Mouse (Mus musculus) forebrain, embryonic 15.5 days (tissue): ENCODE data around the gene Lsm10. TPM values are rescaled to one million over a fixed set of nuclear protein-coding genes. Genes with fewer than 3 reads are reported as not detected.
A peak's percentile ranks its signal among the peaks of the same experiment; 100 is the strongest.
"Not testable (repeated sequence)": the region's sequence is repeated elsewhere in the genome, so short reads cannot be mapped to it uniquely, and the experiment has no call there.

Experiments used
- ATAC-seq: fragments of 200-750 bp; cut with Nextera tagmentation; replicated peaks from 2 replicates; pipeline ENCODE4 v1.8.0; 2017; ENCODE audit warnings: mild to moderate bottlenecking, moderate TSS enrichment, moderate library complexity
- H3K27ac ChIP-seq: fragments of 300-500 bp; sonication (generic); replicated peaks from 2 replicates; pipeline ENCODE4 v1.5.1; 2015; ENCODE audit warnings: mild to moderate bottlenecking, inconsistent platforms
- H3K27me3 ChIP-seq: fragments of 300-500 bp; sonication (generic); 2 replicates; pipeline ENCODE4 v1.6.1; 2015; ENCODE audit warnings: inconsistent platforms
- H3K36me3 ChIP-seq: fragments of 300-500 bp; sonication (generic); 2 replicates; pipeline ENCODE4 v1.6.1; 2015; ENCODE audit warnings: mild to moderate bottlenecking, inconsistent platforms
- H3K4me1 ChIP-seq: fragments of 300-500 bp; sonication (generic); 2 replicates; pipeline ENCODE4 v1.6.1; 2015; ENCODE audit warnings: inconsistent platforms
- H3K4me2 ChIP-seq: fragments of 300-500 bp; sonication (generic); replicated peaks from 2 replicates; pipeline ENCODE4 v1.6.1; 2015; ENCODE audit warnings: mild to moderate bottlenecking, inconsistent platforms
- H3K4me3 ChIP-seq: fragments of 300-500 bp; sonication (generic); 2 replicates; pipeline ENCODE4 v1.5.1; 2015; ENCODE audit warnings: mild to moderate bottlenecking, inconsistent platforms
- H3K9ac ChIP-seq: fragments of 300-500 bp; sonication (generic); replicated peaks from 2 replicates; pipeline ENCODE4 v1.6.1; 2015; ENCODE audit warnings: mild to moderate bottlenecking, inconsistent platforms
- H3K9me3 ChIP-seq: fragments of 300-500 bp; sonication (generic); 2 replicates; pipeline ENCODE4 v1.6.1; 2016; ENCODE audit warnings: inconsistent platforms
- WGBS: fragments of 180-500 bp; shearing (Covaris S2); methylation state at CpG from one replicate; pipeline ENCODE4 v1.1.7; 2015; ENCODE audit warnings: mixed read lengths; 5-methylcytosine and 5-hydroxymethylcytosine counted together
- polyA plus RNA-seq: library from polyadenylated mRNA; unstranded; fragments of >200 nt; fragmentation: Nextera tagmentation; extraction: Ambion mirVana; gene quantifications from 2 replicates; pipeline ENCODE4 v1.2.1, GENCODE M21; 2015

Gene Lsm10
- polyA plus RNA-seq, 1 experiment from 2014 or later = 58.9 TPM

DNA sequence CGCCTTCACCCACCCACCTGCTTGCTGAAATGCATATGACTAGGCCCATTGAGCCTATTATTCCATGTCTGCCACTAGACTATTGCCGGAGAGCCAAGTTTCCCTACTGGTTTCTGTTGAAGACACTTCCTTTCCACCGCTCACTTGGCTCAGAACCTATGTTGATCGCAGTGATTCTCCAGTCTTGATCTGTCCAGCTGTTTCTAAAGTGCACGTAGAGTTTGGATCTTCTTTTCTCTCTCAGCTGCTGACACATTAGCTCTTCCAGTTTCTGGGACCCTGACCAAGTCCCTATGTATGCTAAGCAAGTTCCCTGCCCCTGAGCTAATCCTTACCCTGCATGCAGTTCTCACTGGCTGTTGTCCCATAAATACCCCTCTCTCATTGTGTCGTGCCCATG lies 18.6 kb upstream of the Lsm10 start:
- no peaks in the 10 kb centered on the region for H3K9me3 ChIP-seq
- no peak for ATAC-seq
- H3K9ac ChIP-seq = no peak overlapping the region
- no peak overlapping the region for H3K27ac ChIP-seq
- no peaks in the 10 kb centered on the region for H3K27me3 ChIP-seq
- no peak overlapping the region for H3K4me2 ChIP-seq
- WGBS = 83% methylated on average over 6 of the region's 6 CpGs
- no peak overlapping the region for H3K4me3 ChIP-seq
- H3K36me3 ChIP-seq = peaks cover 3% of the 10 kb centered on the region; the same call in 1 of the 2 replicates
- H3K4me1 ChIP-seq = no peaks in the 10 kb centered on the region

DNA sequence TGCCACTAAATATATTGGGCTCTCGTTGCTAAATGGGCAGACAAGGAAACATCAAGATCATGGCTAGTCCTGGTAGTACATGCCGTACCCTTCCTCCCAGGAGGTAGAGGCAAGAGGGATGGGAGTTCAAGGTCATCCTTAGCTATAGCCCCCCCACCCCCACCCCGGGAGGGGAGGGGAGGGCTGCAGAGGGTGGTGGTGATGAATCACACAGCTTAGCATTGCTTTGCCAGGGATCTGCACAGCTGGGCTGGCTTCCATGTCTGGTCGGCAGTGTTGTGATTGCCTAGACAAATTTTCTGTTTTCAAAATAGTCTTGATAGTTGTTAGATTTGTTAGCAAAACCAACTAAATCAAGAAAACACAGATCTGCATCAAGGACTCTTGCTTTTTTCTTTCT lies 17.2 kb upstream of the Lsm10 start:
- Histone ChIP-seq H3K27ac (no peak overlapping the region), H3K9ac (no peak overlapping the region), H3K4me3 (no peak overlapping the region), H3K4me1 (no peaks in the 10 kb centered on the region), H3K9me3 (no peaks in the 10 kb centered on the region), H3K36me3 (peaks cover 3% of the 10 kb centered on the region; the same call in 1 of the 2 replicates), H3K4me2 (no peak overlapping the region), H3K27me3 (no peaks in the 10 kb centered on the region)
- WGBS = 83% methylated on average over 4 of the region's 4 CpGs
- ATAC-seq = no peak

DNA sequence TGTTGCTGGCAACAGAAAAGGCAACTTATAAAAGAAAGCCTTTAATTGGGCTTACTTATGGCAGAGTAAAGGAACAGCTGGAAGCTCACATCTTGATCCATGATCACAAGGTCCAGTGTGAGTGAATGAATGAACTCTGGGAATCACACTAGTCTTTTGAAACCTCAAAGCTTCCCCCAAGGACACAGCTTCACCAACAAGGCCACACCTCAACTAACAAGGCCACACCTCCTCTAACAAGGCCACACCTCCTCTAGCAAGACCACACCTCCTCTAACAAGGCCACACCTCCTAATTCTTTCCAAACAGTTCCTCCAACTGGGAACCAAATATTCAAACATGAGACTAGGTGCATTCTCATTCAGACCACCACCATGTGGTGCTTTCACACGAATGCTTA lies 14.8 kb upstream of the Lsm10 start:
- no peak for ATAC-seq
- Histone ChIP-seq H3K27ac (no peak overlapping the region), H3K4me3 (no peak overlapping the region), H3K4me1 (no peaks in the 10 kb centered on the region; the same call in 1 of the 2 replicates), H3K4me2 (no peak overlapping the region), H3K9me3 (no peaks in the 10 kb centered on the region), H3K27me3 (no peaks in the 10 kb centered on the region), H3K36me3 (no peaks in the 10 kb centered on the region), H3K9ac (no peak overlapping the region)
- WGBS = 95% methylated on average over 1 of the region's 1 CpGs

DNA sequence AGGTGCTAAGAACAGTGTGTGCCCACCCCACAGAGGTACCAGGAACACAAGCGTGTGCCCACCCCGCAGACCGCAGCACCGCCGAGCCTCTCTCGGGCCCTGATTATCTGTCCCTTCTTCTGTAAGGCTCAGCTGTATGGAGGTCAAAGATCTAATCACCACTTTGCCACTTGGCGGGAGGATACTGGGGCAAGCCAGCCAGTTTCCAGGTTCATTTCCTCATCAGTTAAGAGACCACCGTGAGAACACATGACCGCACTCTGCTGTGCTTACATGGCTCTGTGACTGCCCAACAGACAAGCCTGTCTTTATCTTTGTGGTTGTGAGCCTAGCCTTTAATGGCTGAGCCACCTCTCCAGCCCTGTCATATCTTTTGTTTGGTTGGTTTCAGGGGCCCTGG lies 13.4 kb upstream of the Lsm10 start:
- Histone ChIP-seq H3K36me3 (no peaks in the 10 kb centered on the region; the same call in 1 of the 2 replicates), H3K27me3 (no peaks in the 10 kb centered on the region), H3K9me3 (no peaks in the 10 kb centered on the region), H3K4me1 (no peaks in the 10 kb centered on the region; the same call in 1 of the 2 replicates), H3K27ac (no peak overlapping the region), H3K9ac (no peak overlapping the region), H3K4me3 (no peak overlapping the region), H3K4me2 (no peak overlapping the region)
- no peak for ATAC-seq
- 95% methylated on average over 9 of the region's 9 CpGs for WGBS

DNA sequence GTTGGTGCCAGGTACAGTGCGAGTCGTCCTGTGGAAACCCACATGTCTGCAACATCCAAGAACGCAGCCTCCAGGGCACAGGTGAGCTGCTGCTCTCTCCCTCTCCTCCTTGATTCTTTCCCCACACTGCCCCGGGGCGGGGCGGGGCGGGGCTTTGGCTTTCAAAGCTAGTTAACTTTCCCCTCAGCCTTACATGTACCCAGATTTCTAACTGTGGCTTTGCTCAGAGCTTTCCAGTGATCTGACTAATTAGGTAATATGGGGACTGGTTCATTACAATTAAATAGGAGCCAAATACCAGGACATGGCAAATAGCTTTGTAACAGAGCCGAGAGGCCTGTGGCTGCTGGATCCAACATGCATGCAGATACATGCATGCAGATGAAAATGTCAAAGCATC lies 12.0 kb upstream of the Lsm10 start:
- no peak for ATAC-seq
- Histone ChIP-seq H3K36me3 (no peaks in the 10 kb centered on the region; the same call in 1 of the 2 replicates), H3K9me3 (no peaks in the 10 kb centered on the region), H3K4me1 (no peaks in the 10 kb centered on the region; the same call in 1 of the 2 replicates), H3K9ac (no peak overlapping the region), H3K27ac (no peak overlapping the region), H3K4me3 (no peak overlapping the region), H3K27me3 (no peaks in the 10 kb centered on the region), H3K4me2 (no peak overlapping the region)
- WGBS = 69% methylated on average over 8 of the region's 8 CpGs

DNA sequence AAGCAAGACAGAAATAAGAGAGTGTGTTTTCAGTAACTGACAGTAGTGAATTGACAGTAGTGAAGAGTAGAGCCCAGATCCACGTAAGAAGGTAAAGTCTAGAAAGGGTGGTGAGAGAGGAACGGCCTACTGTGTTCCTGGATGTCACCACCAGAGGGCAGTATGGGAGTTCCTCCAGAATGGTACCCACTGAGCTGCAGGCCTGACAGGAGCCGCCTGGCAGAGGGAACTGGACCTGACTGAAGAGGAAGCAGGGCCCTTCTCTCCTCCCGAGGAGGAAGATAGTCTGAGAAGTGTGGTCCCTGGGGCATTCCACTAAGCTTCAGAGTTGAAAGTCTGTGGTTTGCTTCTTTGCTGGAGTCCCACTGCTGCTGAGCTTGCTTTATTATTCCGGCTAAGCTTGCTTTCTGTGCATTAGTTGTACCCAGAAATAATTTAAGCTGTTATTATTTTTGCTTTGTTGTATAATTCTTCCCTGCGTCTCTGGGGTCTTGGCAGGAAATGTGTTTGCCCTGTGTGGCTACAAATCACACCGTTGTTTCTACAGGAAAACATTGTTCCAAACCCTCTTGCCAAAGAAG lies 10.3 kb upstream of the Lsm10 start:
- Histone ChIP-seq H3K9ac (no peak overlapping the region), H3K4me1 (no peaks in the 10 kb centered on the region; the same call in 1 of the 2 replicates), H3K27ac (no peak overlapping the region), H3K4me2 (no peak overlapping the region), H3K36me3 (no peaks in the 10 kb centered on the region; the same call in 1 of the 2 replicates), H3K27me3 (no peaks in the 10 kb centered on the region), H3K9me3 (no peaks in the 10 kb centered on the region), H3K4me3 (no peak overlapping the region)
- peak; percentile 81 for ATAC-seq
- WGBS = 34% methylated on average over 7 of the region's 7 CpGs

DNA sequence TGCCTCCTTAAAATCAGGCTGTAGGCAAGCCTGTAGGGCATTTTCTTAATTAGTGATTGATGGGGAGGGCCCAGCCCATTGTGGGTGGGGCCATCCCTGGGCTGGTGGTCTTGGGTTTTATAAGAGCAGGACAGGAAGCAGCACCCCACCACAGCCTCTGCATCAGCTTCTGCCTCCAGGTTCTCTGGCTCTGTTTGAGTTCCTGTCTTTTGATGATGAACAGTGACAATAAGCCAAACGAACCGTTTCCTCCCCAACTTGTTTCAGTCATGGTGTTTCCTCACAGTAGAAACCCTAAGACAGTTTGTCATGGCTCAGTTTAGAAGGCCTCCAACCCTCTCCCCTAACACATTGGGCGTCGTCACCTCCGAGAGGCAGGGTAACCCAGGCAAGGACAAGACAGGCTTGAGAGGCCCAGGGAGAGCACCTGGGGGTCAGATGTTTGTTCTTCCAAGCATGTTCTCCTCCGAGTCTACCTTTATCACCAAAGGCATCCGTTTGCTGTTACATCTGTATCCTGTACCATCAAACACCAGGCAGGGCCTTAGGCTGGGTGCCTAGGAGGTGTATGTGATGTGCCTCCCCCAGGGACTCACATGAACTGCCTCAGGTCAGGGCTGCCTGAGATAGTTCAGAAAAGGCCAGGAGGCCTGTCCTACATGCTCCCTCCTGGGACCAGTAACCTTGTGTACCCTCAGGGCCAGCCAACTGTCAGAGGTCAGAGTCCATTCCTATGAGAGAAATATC lies 6.1 kb upstream of the Lsm10 start:
- H3K27me3 ChIP-seq = no peaks in the 10 kb centered on the region
- no peak overlapping the region for H3K4me3 ChIP-seq
- H3K9ac ChIP-seq = no peak overlapping the region
- H3K27ac ChIP-seq = no peak overlapping the region
- 81% methylated on average over 7 of the region's 7 CpGs for WGBS
- no peak overlapping the region for H3K4me2 ChIP-seq
- no peaks in the 10 kb centered on the region; the same call in 1 of the 2 replicates for H3K4me1 ChIP-seq
- H3K9me3 ChIP-seq = no peaks in the 10 kb centered on the region
- H3K36me3 ChIP-seq = no peaks in the 10 kb centered on the region; the same call in 1 of the 2 replicates
- no peak for ATAC-seq

DNA sequence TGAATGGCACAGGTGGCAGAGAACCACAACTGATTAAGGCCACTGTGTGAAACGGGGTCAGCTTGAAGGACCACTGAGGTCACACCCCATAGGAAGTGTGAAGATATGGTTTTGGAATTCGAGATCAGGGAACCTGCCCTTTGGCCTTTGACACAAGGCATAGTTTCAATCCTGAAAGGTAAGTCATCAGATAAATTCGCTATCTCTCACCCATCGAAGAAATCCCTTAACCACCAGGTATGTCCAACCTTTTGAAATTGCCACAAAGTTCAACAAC lies 5.6 kb upstream of the Lsm10 start:
- Histone ChIP-seq H3K36me3 (no peaks in the 10 kb centered on the region; the same call in 1 of the 2 replicates), H3K27ac (no peak overlapping the region), H3K4me2 (no peak overlapping the region), H3K9ac (no peak overlapping the region), H3K4me1 (no peaks in the 10 kb centered on the region; the same call in 1 of the 2 replicates), H3K27me3 (no peaks in the 10 kb centered on the region), H3K9me3 (no peaks in the 10 kb centered on the region), H3K4me3 (no peak overlapping the region)
- WGBS = 84% methylated on average over 4 of the region's 4 CpGs
- ATAC-seq = no peak

DNA sequence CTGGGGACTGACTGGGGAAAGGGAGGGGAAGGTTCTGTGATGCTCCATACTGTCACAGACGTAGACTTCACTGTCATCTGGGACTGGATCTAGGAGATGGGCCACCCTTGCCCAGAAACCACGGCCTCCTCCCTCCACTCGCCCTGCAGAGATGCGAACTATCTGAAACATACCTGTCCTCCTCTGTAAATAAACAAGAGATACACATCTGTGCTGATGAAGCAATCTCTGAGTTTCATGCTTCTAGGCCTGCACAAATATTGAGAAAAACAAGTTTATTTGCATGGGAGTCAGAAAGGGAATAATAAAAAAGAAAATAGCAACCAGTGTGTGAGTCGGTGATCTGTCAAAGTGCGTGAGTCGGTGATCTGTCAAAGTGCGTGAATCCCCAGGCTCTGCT lies 4.5 kb upstream of the Lsm10 start:
- Histone ChIP-seq H3K9ac (no peak overlapping the region), H3K4me3 (no peak overlapping the region), H3K9me3 (no peaks in the 10 kb centered on the region), H3K27me3 (no peaks in the 10 kb centered on the region), H3K4me1 (peaks cover 2% of the 10 kb centered on the region; the same call in 1 of the 2 replicates), H3K36me3 (no peaks in the 10 kb centered on the region; the same call in 1 of the 2 replicates), H3K4me2 (no peak overlapping the region), H3K27ac (no peak overlapping the region)
- no peak for ATAC-seq
- WGBS = 89% methylated on average over 8 of the region's 8 CpGs

DNA sequence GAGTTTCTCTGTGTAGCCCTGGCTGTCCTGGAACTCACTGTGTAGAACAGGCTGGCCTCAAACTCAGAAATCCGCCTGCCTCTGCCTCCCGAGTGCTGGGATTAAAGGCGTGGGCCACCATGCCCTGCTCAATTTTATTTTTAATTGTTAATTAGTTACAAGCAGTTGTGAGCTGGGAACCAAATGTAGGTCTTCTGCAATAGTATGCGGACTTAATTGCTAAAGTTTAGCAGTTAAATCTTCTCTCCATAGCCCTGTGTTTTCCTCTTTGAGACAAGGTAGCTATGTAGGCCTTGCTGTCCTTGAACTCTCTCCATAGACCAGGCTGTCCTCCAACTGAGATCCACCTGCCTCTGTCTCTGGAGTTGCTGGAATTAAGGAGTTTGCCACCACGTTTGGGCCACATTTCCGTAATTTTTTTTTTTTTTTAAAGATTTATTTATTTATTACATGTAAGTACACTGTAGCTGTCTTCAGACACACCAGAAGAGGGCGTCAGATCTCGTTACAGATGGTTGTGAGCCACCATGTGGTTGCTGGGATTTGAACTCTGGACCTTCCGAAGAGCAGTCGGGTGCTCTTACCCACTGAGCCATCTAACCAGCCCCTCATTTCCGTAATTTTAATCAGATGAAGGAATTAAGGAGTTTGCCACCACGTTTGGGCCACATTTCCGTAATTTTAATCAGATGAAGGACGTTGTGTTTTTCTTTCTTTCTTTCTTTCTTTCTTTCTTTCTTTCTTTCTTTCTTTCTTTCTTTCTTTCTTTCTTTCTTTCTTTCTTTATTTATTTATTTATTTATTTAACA lies 597 bp upstream of the Lsm10 start:
- 0 out of 2 replicates have a peak, but pooled peaks have one; percentile 7 for ATAC-seq
- WGBS = 57% methylated on average over 14 of the region's 14 CpGs

DNA sequence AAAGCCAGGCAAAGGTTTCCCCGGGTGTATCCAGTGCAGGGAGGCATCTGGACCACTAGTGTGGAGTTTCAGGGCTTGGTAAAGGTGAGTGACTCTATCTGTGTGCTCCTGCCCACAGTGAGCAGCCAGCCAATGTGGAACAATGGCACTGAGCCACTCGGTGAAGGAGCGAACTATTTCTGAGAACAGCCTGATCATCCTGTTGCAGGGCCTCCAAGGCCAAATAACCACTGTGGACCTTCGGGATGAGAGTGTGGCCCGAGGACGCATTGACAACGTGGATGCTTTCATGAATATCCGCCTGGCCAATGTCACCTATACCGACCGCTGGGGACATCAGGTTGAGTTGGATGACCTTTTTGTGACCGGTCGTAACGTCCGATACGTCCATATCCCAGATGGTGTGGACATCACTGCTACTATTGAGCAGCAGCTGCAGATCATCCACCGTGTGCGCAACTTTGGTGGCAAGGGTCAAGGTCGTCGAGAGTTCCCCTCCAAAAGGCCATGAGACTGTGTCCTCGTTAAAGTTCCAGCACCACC lies 1.4 kb downstream of the Lsm10 start:
- H3K4me1 ChIP-seq = peaks cover 36% of the 10 kb centered on the region
- H3K36me3 ChIP-seq = no peaks in the 10 kb centered on the region
- no peak overlapping the region for H3K27ac ChIP-seq
- H3K4me3 ChIP-seq = no peak overlapping the region
- H3K9me3 ChIP-seq = no peaks in the 10 kb centered on the region
- WGBS = 95% methylated on average over 20 of the region's 20 CpGs
- H3K27me3 ChIP-seq = no peaks in the 10 kb centered on the region
- ATAC-seq = no peak
- H3K4me2 ChIP-seq = no peak overlapping the region
- no peak overlapping the region for H3K9ac ChIP-seq

More for the DNA sequence above, 597 bp upstream of the Lsm10 start:
- not testable (repeated sequence) for H3K27me3 ChIP-seq, H3K9me3 ChIP-seq, H3K9ac ChIP-seq, H3K36me3 ChIP-seq
- H3K4me2 ChIP-seq = peak overlapping the region; percentile 54
- peak overlapping the region; percentile 81 for H3K27ac ChIP-seq
- peaks cover 20% of the 10 kb centered on the region for H3K4me1 ChIP-seq
- H3K4me3 ChIP-seq = peak overlapping the region; percentile 55; the same call in 1 of the 2 replicates

DNA sequence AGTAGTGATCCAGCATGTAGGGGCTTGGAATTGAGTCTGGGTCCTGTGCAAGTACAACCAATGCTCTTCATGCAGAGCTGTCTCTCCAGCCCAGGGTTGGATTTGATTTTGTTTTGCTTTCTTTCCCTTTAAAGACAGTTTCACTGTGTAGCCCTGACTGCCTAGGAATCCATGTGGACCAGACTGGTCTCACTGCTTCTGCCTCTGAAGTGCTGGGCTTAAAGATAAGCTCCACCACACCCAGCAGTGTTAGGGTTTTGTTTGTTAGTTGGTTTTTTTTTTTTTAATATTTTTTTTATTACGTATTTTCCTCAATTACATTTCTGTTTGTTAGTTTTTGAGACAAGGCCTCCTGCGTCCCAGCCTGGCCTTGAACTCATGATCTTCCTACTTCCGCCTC lies 2.9 kb downstream of the Lsm10 start:
- ATAC-seq = no peak
- H3K27ac ChIP-seq = no peak overlapping the region
- H3K9ac ChIP-seq = no peak overlapping the region
- no peak overlapping the region for H3K4me3 ChIP-seq
- no peaks in the 10 kb centered on the region for H3K9me3 ChIP-seq
- no peaks in the 10 kb centered on the region for H3K36me3 ChIP-seq
- WGBS = 97% methylated on average over 3 of the region's 3 CpGs
- no peak overlapping the region for H3K4me2 ChIP-seq
- H3K27me3 ChIP-seq = no peaks in the 10 kb centered on the region
- H3K4me1 ChIP-seq = peaks cover 44% of the 10 kb centered on the region
